Mouse (Mus musculus) G1E (cell line): ENCODE results near the gene Krt10.

Experiments used
- CTCF ChIP-seq: IDR thresholded peaks from 2 replicates; pipeline ENCODE4 v1.5.1; 2012; ENCODE audit warnings: low read depth, low read length, inconsistent platforms, mixed read lengths
- GATA2 ChIP-seq: IDR thresholded peaks from 2 replicates; pipeline ENCODE4 v1.6.1; 2012; ENCODE audit warnings: low read depth, low read length, inconsistent platforms, borderline replicate concordance
- POLR2AphosphoS5 ChIP-seq: IDR thresholded peaks from 2 replicates; pipeline ENCODE4 v1.6.1; 2012; ENCODE audit warnings: low read depth, low read length, inconsistent platforms; ENCODE audit not compliant: insufficient replicate concordance

DNA sequence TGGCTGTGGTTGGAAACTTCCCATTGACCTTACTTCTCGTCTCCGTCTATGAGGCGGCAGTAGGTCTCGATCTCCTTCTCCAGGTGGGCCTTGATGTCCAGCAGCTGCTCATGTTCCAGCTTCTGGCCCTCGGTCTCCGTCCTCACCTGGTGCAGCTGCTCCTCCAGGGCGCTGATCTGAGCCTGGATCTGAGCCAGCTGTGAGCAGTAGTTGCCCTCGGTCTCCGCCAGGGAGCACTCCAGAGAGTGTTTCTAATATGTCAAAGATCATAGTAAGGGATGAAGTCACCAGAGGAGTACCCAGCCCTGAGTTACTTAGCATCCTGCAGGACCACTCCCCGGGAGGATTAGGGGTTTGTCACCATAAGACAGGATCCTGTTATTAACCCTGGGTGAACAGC, 22.4 kb downstream of the Krt10 start:
- no peak for TF ChIP-seq GATA2
- TF ChIP-seq CTCF, result no peak
- no peak for TF ChIP-seq POLR2AphosphoS5
